Mouse (Mus musculus): Measurements from ENCODE around the gene Fbxw27. TPM values are rescaled to one million over a fixed set of nuclear protein-coding genes. Genes with fewer than 3 reads are reported as not detected.
"Not testable (repeated sequence)": the region's sequence is repeated elsewhere in the genome, so short reads cannot be mapped to it uniquely, and the experiment has no call there.

Fbxw27 gene
- polyA plus RNA-seq, 1 experiment from 2014 or later, result not detected

GRCm38 (mm10) chr9:109811980-109812379 is 21.5 kb upstream of the Fbxw27 start, which contains the start of gene Spink8:
Spink8 (plus strand) TSS chr9:109812280.
- Histone ChIP-seq H3K27ac (replicated peaks in 1 of 2; ENCODE audit: control insufficient read depth in 1 of 2, insufficient read depth in 1 of 2, low read depth in 2 of 2, low read length in 2 of 2) (no peak within 1 kb of the TSS), H3K4me1 (ENCODE audit: control insufficient read depth in 2 of 2, insufficient read depth in 2 of 2, low read length in 2 of 2) (peaks cover 2 to 8% of the 10 kb centered on the region in 2 experiments; a peak in 2 of 4 replicates), H3K4me3 (ENCODE audit: control insufficient read depth in 1 of 2, insufficient read depth in 1 of 2, low read depth in 1 of 2, low read length in 2 of 2) (no peak within 1 kb of the TSS), H3K9ac (ENCODE audit: low read length) (no peak within 1 kb of the TSS), H3K36me3 (ENCODE audit: control insufficient read depth, insufficient read depth, low read length) (no peaks in the 10 kb centered on the region), H3K9me3 (ENCODE audit: control insufficient read depth, low read length) (no peaks in the 10 kb centered on the region), H3K27me3 (ENCODE audit: control insufficient read depth, insufficient read depth, low read length) (no peaks in the 10 kb centered on the region), H3K4me2 (ENCODE audit: low read length) (no peak within 1 kb of the TSS)
- 82% methylated on average over 1 of the region's 1 CpGs for WGBS
- ATAC-seq (ENCODE audit: insufficient number of reproducible peaks, insufficient read depth, low FRiP score, low read depth), result no peak

DNA sequence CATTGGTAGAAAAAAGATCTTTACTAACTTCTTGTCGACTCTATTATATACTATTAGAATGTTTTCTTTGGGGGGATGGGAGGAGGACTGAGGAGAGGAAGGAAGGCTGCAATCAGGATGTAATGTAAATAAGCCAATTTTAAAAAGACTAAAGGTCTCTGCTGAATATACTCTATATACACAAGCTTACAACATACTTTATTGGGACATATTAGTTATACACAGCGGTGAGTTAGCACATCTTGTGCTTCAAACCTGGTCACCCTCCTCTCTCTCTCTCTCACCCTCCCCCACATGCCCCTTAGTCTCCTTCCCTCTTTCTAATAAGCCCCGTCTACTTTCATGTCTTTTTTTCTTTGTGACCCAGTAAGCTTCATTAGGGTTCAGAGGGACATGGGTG is 17.4 kb upstream of the Fbxw27 start:
- Histone ChIP-seq H3K9me3 (ENCODE audit: control insufficient read depth, low read length) (no peaks in the 10 kb centered on the region), H3K27ac (replicated peaks in 1 of 2; ENCODE audit: control insufficient read depth in 1 of 2, insufficient read depth in 1 of 2, low read depth in 2 of 2, low read length in 2 of 2) (no peak overlapping the region), H3K27me3 (ENCODE audit: control insufficient read depth, insufficient read depth, low read length) (no peaks in the 10 kb centered on the region), H3K36me3 (ENCODE audit: control insufficient read depth, insufficient read depth, low read length) (no peaks in the 10 kb centered on the region), H3K4me3 (ENCODE audit: control insufficient read depth in 1 of 2, insufficient read depth in 1 of 2, low read depth in 1 of 2, low read length in 2 of 2) (no peak overlapping the region), H3K4me2 (ENCODE audit: low read length) (no peak overlapping the region), H3K4me1 (ENCODE audit: control insufficient read depth in 2 of 2, insufficient read depth in 2 of 2, low read length in 2 of 2) (no peaks in the 10 kb centered on the region), H3K9ac (ENCODE audit: low read length) (no peak overlapping the region)
- ATAC-seq (ENCODE audit: insufficient number of reproducible peaks, insufficient read depth, low FRiP score, low read depth), result no peak
- WGBS, result 48% methylated on average over 3 of the region's 3 CpGs

GRCm38 (mm10) chr9:109806695-109807293 is 16.3 kb upstream of the Fbxw27 start:
- Histone ChIP-seq H3K4me3 (ENCODE audit: control insufficient read depth in 1 of 2, insufficient read depth in 1 of 2, low read depth in 1 of 2, low read length in 2 of 2) (no peak overlapping the region), H3K4me2 (ENCODE audit: low read length) (no peak overlapping the region), H3K36me3 (ENCODE audit: control insufficient read depth, insufficient read depth, low read length) (no peaks in the 10 kb centered on the region), H3K27ac (replicated peaks in 1 of 2; ENCODE audit: control insufficient read depth in 1 of 2, insufficient read depth in 1 of 2, low read depth in 2 of 2, low read length in 2 of 2) (no peak overlapping the region), H3K4me1 (ENCODE audit: control insufficient read depth in 2 of 2, insufficient read depth in 2 of 2, low read length in 2 of 2) (no peaks in the 10 kb centered on the region), H3K9ac (ENCODE audit: low read length) (no peak overlapping the region), H3K9me3 (ENCODE audit: control insufficient read depth, low read length) (no peaks in the 10 kb centered on the region), H3K27me3 (ENCODE audit: control insufficient read depth, insufficient read depth, low read length) (no peaks in the 10 kb centered on the region)
- ATAC-seq (ENCODE audit: insufficient number of reproducible peaks, insufficient read depth, low FRiP score, low read depth), result no peak
- WGBS, result 75% methylated on average over 2 of the region's 2 CpGs

DNA sequence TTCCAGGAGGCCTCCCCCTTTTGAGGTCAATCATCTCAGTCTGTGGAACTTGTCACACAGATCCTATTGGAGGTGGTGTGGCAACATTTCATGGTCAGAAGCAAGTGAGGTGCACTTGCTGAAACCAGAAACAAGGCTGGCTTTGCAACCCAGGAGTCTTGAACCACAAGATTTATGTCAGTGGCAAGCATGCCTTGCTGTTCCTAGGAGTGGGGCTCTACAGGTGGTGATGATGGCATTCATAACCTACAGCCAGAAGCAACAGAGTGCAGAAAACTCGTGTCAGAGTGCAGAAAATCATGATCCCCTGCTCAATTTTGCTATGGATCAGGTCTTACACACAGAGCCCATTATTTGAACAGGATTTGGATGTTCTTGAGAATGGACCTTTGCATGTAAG is 15.8 kb upstream of the Fbxw27 start:
- Histone ChIP-seq H3K36me3 (ENCODE audit: control insufficient read depth, insufficient read depth, low read length) (no peaks in the 10 kb centered on the region), H3K4me3 (ENCODE audit: control insufficient read depth in 1 of 2, insufficient read depth in 1 of 2, low read depth in 1 of 2, low read length in 2 of 2) (no peak overlapping the region), H3K9me3 (ENCODE audit: control insufficient read depth, low read length) (no peaks in the 10 kb centered on the region), H3K27me3 (ENCODE audit: control insufficient read depth, insufficient read depth, low read length) (no peaks in the 10 kb centered on the region), H3K4me1 (ENCODE audit: control insufficient read depth in 2 of 2, insufficient read depth in 2 of 2, low read length in 2 of 2) (no peaks in the 10 kb centered on the region), H3K9ac (ENCODE audit: low read length) (no peak overlapping the region), H3K27ac (replicated peaks in 1 of 2; ENCODE audit: control insufficient read depth in 1 of 2, insufficient read depth in 1 of 2, low read depth in 2 of 2, low read length in 2 of 2) (no peak overlapping the region), H3K4me2 (ENCODE audit: low read length) (no peak overlapping the region)
- no peak for ATAC-seq (ENCODE audit: insufficient number of reproducible peaks, insufficient read depth, low FRiP score, low read depth)
- WGBS, result 41% methylated on average over 1 of the region's 1 CpGs

- H3K4me2 ChIP-seq (ENCODE audit: low read length); H3K36me3 ChIP-seq (ENCODE audit: control insufficient read depth, insufficient read depth, low read length); H3K4me1 ChIP-seq (ENCODE audit: control insufficient read depth in 2 of 2, insufficient read depth in 2 of 2, low read length in 2 of 2); H3K27ac ChIP-seq (replicated peaks in 1 of 2; ENCODE audit: control insufficient read depth in 1 of 2, insufficient read depth in 1 of 2, low read depth in 2 of 2, low read length in 2 of 2); H3K27me3 ChIP-seq (ENCODE audit: control insufficient read depth, insufficient read depth, low read length); ATAC-seq (ENCODE audit: insufficient number of reproducible peaks, insufficient read depth, low FRiP score, low read depth); H3K4me3 ChIP-seq (ENCODE audit: control insufficient read depth in 1 of 2, insufficient read depth in 1 of 2, low read depth in 1 of 2, low read length in 2 of 2); H3K9me3 ChIP-seq (ENCODE audit: control insufficient read depth, low read length); H3K9ac ChIP-seq (ENCODE audit: low read length): not testable (repeated sequence)
- WGBS, result 72% methylated on average over 2 of the region's 2 CpGs
Observed at GRCm38 (mm10) chr9:109805596-109805995, 15.1 kb upstream of the Fbxw27 start.

DNA sequence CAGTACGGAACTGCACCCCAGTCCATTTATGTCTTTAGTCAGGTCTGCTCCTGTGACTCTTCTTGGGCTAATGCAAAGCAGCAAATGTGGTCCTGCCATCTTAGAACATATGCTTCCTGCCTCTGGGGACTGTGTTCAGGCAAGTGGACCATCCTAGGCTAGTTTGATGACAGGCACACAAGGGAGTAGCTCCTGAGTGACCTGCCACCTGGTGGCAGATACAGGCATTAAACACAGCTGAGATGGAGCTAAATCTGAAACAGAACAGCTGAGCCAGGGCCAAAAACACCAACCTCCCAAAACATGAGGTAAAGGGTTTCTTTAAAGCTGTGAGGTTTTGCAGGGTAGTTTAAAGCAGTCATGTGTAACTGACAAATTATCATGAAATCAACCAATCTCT is 7.6 kb upstream of the Fbxw27 start:
- Histone ChIP-seq H3K4me1 (ENCODE audit: control insufficient read depth in 2 of 2, insufficient read depth in 2 of 2, low read length in 2 of 2) (no peaks in the 10 kb centered on the region), H3K9ac (ENCODE audit: low read length) (no peak overlapping the region), H3K4me2 (ENCODE audit: low read length) (no peak overlapping the region), H3K27me3 (ENCODE audit: control insufficient read depth, insufficient read depth, low read length) (no peaks in the 10 kb centered on the region), H3K36me3 (ENCODE audit: control insufficient read depth, insufficient read depth, low read length) (no peaks in the 10 kb centered on the region), H3K27ac (replicated peaks in 1 of 2; ENCODE audit: control insufficient read depth in 1 of 2, insufficient read depth in 1 of 2, low read depth in 2 of 2, low read length in 2 of 2) (no peak overlapping the region), H3K9me3 (ENCODE audit: control insufficient read depth, low read length) (no peaks in the 10 kb centered on the region), H3K4me3 (ENCODE audit: control insufficient read depth in 1 of 2, insufficient read depth in 1 of 2, low read depth in 1 of 2, low read length in 2 of 2) (no peak overlapping the region)
- WGBS, result 82% methylated on average over 1 of the region's 1 CpGs
- no peak for ATAC-seq (ENCODE audit: insufficient number of reproducible peaks, insufficient read depth, low FRiP score, low read depth)

- no peak for ATAC-seq (ENCODE audit: insufficient number of reproducible peaks, insufficient read depth, low FRiP score, low read depth)
- no peak overlapping the region for H3K4me3 ChIP-seq (ENCODE audit: control insufficient read depth in 1 of 2, insufficient read depth in 1 of 2, low read depth in 1 of 2, low read length in 2 of 2)
- no peaks in the 10 kb centered on the region for H3K36me3 ChIP-seq (ENCODE audit: control insufficient read depth, insufficient read depth, low read length)
- H3K27me3 ChIP-seq (ENCODE audit: control insufficient read depth, insufficient read depth, low read length), result no peaks in the 10 kb centered on the region
- no peaks in the 10 kb centered on the region for H3K4me1 ChIP-seq (ENCODE audit: control insufficient read depth in 2 of 2, insufficient read depth in 2 of 2, low read length in 2 of 2)
- 70% methylated on average over 2 of the region's 2 CpGs for WGBS
- H3K4me2 ChIP-seq (ENCODE audit: low read length), result no peak overlapping the region
- no peak overlapping the region for H3K27ac ChIP-seq (replicated peaks in 1 of 2; ENCODE audit: control insufficient read depth in 1 of 2, insufficient read depth in 1 of 2, low read depth in 2 of 2, low read length in 2 of 2)
- H3K9me3 ChIP-seq (ENCODE audit: control insufficient read depth, low read length), result no peaks in the 10 kb centered on the region
- H3K9ac ChIP-seq (ENCODE audit: low read length), result no peak overlapping the region
Observed at GRCm38 (mm10) chr9:109795811-109796210, 5.3 kb upstream of the Fbxw27 start.

DNA sequence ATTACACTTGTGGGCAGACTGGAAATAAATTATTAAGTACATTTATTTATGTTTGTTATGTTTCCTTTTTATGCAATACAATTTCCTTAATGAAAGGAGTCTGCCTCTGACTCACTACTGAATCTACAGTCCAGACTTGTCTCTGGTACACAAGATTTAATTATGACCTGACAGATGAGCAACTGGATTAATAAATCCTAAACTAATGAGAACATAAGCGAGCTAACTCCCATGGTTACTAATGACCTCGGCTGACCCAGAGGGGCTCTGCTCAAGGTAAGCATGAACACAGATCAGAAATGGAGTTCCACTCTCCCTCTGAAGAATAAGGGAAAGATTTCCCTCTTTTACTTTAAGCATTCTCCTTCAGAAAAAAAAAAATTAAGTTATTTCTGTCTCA is 4.8 kb upstream of the Fbxw27 start:
- Histone ChIP-seq H3K4me2 (ENCODE audit: low read length) (no peak overlapping the region), H3K9me3 (ENCODE audit: control insufficient read depth, low read length) (no peaks in the 10 kb centered on the region), H3K36me3 (ENCODE audit: control insufficient read depth, insufficient read depth, low read length) (no peaks in the 10 kb centered on the region), H3K4me3 (ENCODE audit: control insufficient read depth in 1 of 2, insufficient read depth in 1 of 2, low read depth in 1 of 2, low read length in 2 of 2) (no peak overlapping the region), H3K27ac (replicated peaks in 1 of 2; ENCODE audit: control insufficient read depth in 1 of 2, insufficient read depth in 1 of 2, low read depth in 2 of 2, low read length in 2 of 2) (no peak overlapping the region), H3K27me3 (ENCODE audit: control insufficient read depth, insufficient read depth, low read length) (no peaks in the 10 kb centered on the region), H3K4me1 (ENCODE audit: control insufficient read depth in 2 of 2, insufficient read depth in 2 of 2, low read length in 2 of 2) (no peaks in the 10 kb centered on the region), H3K9ac (ENCODE audit: low read length) (no peak overlapping the region)
- 84% methylated on average over 2 of the region's 2 CpGs for WGBS
- no peak for ATAC-seq (ENCODE audit: insufficient number of reproducible peaks, insufficient read depth, low FRiP score, low read depth)
